Mouse (Mus musculus): Measurements from ENCODE around the gene Tmppe.

Tmppe gene

DNA sequence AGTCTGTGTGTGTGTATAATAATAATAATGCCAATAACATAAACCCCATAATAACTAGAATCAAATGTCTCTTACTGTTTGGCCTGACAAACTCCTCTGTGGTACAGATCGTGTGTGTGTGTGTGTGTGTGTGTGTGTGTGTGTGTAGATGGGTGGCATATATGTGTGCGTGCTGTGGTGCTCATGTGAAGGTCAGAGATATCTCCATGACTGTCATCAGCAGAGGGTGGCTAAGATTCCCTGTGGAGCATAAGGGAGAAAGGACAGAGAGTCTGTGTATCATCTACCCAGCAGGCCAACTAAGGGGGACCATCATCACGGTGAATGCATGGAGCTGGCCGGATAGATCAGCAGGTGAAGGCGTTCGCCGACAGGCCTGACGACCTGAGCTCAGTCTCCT lies 46.0 kb downstream of the Tmppe start:
- no peak for DNase-seq

DNA sequence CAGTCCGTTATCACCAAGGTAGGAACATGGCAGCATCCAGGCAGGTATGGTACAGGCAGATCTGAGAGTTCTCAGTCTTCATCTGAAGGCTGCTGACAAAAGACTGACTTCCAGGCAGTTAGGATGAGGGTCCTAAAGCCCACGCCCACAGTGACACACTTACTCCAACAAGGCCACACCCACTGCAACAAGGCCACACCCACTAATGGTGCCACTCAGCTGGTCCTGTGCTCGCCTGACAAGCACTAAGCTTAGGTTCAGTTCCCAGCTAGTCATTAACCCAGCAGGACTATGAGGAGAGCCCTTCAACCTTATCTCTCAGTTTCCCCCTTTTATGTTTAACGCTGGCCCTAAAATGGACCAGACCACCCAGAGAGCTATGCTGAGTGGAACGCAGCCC lies 47.8 kb downstream of the Tmppe start:
- DNase-seq: no peak

DNA sequence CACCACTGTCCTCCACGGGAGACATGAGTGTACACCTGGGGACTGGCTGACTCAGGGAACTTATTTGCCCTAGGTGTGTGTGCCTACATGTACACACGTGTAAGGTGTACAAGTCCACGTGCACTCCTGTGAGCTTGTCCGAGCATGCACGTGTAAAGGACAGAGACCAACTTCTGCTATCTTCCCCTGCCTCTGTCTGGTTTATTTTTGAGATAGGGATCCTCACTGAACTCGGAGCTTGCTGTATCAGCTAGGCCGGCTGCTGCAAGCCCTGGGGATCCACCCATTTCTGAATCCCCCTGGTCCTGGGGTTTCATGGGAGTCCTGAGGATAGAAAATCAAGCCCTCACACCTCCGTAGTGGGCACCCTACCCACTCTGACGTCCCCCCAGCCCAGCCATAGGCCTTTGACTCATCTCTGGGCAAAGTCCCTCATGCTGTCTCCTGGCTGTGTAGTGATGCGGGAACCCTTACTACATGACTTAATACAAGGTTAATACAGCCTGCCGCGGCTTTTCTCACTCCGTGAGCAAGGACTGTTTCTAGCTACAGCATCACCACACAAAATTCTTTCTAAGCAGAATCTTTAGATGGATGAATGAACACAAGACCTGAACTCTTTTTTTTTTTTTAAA lies 48.3 kb downstream of the Tmppe start:
- DNase-seq: no peak

DNA sequence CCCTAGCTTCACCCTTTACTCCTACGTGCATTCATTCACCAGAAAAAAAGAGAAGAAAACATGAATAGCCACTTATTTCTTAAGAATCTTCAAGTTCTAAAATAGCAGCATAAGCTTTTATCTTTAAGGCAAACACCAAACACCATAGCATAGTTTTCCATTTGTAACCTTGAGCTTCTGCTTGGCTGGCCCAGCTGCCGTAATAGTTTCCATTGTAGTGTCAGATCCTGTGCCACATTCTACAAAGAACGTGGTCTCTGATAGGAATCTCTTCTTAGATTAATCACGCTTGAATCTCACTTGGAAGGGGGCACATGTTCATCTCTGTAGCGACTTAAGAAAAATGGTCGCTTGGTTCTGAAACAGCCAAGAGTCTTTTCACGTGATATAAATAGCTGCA lies 50.7 kb downstream of the Tmppe start:
- no peak for DNase-seq

DNA sequence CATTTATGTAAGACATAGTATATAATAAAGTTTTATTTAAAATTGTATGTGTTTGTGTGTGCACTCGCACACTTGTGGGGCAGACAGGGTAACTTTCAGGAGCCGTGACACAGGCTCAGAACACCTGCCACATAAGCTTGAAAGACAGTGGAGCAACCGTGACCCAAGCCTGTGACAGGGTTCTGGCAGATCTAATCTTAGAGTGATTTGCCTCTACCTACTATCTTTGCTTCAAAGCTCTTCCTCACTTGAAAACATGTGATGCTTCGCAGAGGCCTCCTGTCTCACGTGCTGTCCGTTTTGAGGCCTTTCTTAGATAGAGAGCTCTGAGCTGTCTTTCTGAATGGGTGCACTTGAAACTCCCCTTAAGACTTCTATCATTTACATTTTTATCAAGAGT lies 51.5 kb downstream of the Tmppe start:
- DNase-seq: no peak

DNA sequence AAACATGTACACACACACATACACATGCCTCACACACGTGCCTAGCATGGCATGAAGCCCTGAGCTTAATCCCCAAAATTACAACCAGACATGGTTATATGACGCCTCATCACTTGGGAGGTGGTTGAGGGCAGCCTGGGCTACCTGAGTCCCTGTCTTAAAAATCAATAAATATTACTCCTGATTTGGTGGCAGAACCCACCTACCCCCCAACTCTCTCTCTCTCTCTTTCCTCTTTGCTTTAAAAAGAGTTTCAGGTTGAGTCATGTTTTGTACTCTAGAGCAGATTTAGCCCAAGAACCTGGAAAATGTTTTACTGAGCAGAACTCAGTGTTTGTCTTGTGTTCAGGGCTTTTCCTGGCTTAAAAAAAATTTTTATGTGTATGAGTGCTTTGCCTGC lies 54.5 kb downstream of the Tmppe start:
- no peak for DNase-seq

All from kidney, postnatal 25 days (tissue).